Mouse (Mus musculus) stomach, postnatal 0 days (tissue): ENCODE measurements around the gene Tmem91. TPM values are rescaled to one million over a fixed set of nuclear protein-coding genes. Genes with fewer than 3 reads are reported as not detected.

ENCODE experiments used
- ATAC-seq: fragments of 200-750 bp; cut with Nextera tagmentation; 2 replicates; pipeline ENCODE4 v1.8.0; 2017; ENCODE audit not compliant: low FRiP score, low TSS enrichment
- DNase-seq: peaks from one replicate; pipeline ENCODE4 v3.0.0-alpha.2; 2016; ENCODE audit warnings: low spot score
- H3K27ac ChIP-seq: fragments of 300-500 bp; sonication (generic); replicated peaks from 2 replicates; pipeline ENCODE4 v1.5.1; 2014; ENCODE audit warnings: mild to moderate bottlenecking, control low read depth
- H3K27me3 ChIP-seq: fragments of 300-500 bp; sonication (generic); 2 replicates; pipeline ENCODE4 v1.6.1; 2014; ENCODE audit warnings: low read length; ENCODE audit not compliant: control insufficient read depth, insufficient read depth
- H3K36me3 ChIP-seq: fragments of 300-500 bp; sonication (generic); 2 replicates; pipeline ENCODE4 v1.6.1; 2014; ENCODE audit warnings: low read length, mixed read lengths; ENCODE audit not compliant: control insufficient read depth, insufficient read depth
- H3K4me1 ChIP-seq: fragments of 300-500 bp; sonication (generic); replicated peaks from 2 replicates; pipeline ENCODE4 v1.6.1; 2014; ENCODE audit warnings: antibody characterized with exemption; ENCODE audit not compliant: control insufficient read depth, insufficient read depth
- H3K4me2 ChIP-seq: fragments of 300-500 bp; sonication (generic); replicated peaks from 2 replicates; pipeline ENCODE4 v1.6.1; 2014; ENCODE audit warnings: low read depth, mild to moderate bottlenecking, control low read depth, moderate library complexity
- H3K4me3 ChIP-seq: fragments of 300-500 bp; sonication (generic); 2 replicates; pipeline ENCODE4 v1.5.1; 2014; ENCODE audit warnings: low read depth, low read length, control low read depth
- H3K9ac ChIP-seq: fragments of 300-500 bp; sonication (generic); 2 replicates; pipeline ENCODE4 v1.6.1; 2014; ENCODE audit warnings: mild to moderate bottlenecking, low read length, control low read depth, mixed read lengths
- H3K9me3 ChIP-seq: fragments of 300-500 bp; sonication (generic); 2 replicates; pipeline ENCODE4 v1.6.1; 2016; ENCODE audit warnings: low read length; ENCODE audit not compliant: control insufficient read depth
- CTCF ChIP-seq: IDR thresholded peaks from 2 replicates; pipeline ENCODE4 v1.5.1; 2016; ENCODE audit warnings: antibody characterized with exemption, low read depth, mild to moderate bottlenecking, moderate library complexity
- EP300 ChIP-seq: optimal IDR thresholded peaks from 2 replicates; pipeline ENCODE3; 2016; ENCODE audit warnings: antibody characterized with exemption
- WGBS: fragments of 180-500 bp; shearing (Covaris S2); extraction: QIAGEN DNeasy Blood & Tissue Kit; methylation state at CpG from one replicate; pipeline ENCODE4 v1.1.7; 2014; 5-methylcytosine and 5-hydroxymethylcytosine counted together
- polyA plus RNA-seq: library from polyadenylated mRNA; unstranded; fragments of >200 nt; fragmentation: Nextera tagmentation; extraction: Ambion mirVana; gene quantifications from 2 replicates; pipeline ENCODE4 v1.2.1, GENCODE M21; 2015

Gene Tmem91
- polyA plus RNA-seq, 1 experiment from 2014 or later, result 0.78 TPM

- H3K9me3 ChIP-seq, result no peaks in the 10 kb centered on the region
These were observed 29.9 kb upstream of the Tmem91 start for GRCm38 (mm10) chr7:25704716-25705364.

GRCm38 (mm10) chr7:25703793-25704494, 29.0 kb upstream of the Tmem91 start:
- ATAC-seq (no peak), DNase-seq (no peak)
- Histone ChIP-seq H3K4me2 (no peak overlapping the region), H3K9me3 (no peaks in the 10 kb centered on the region), H3K27me3 (no peaks in the 10 kb centered on the region), H3K36me3 (no peaks in the 10 kb centered on the region), H3K9ac (no peak overlapping the region), H3K4me3 (no peak overlapping the region), H3K4me1 (peaks cover 4% of the 10 kb centered on the region; the same call in 1 of the 2 replicates), H3K27ac (no peak overlapping the region)
- TF ChIP-seq CTCF (no peak), EP300 (no peak)
- WGBS, result 50% methylated on average over 10 of the region's 10 CpGs

More at GRCm38 (mm10) chr7:25704716-25705364, 29.9 kb upstream of the Tmem91 start:
- 32% methylated on average over 26 of the region's 37 CpGs for WGBS
- no peak overlapping the region for H3K27ac ChIP-seq
- no peaks in the 10 kb centered on the region for H3K27me3 ChIP-seq
- no peak overlapping the region for H3K9ac ChIP-seq
- DNase-seq (peak; percentile 69), ATAC-seq (0 out of 2 replicates have a peak, but pooled peaks have one; percentile 22)
- H3K36me3 ChIP-seq, result no peaks in the 10 kb centered on the region
- TF ChIP-seq CTCF, result no peak
- TF ChIP-seq EP300, result no peak
- H3K4me1 ChIP-seq, result peaks cover 5% of the 10 kb centered on the region; the same call in 1 of the 2 replicates
- H3K4me2 ChIP-seq, result no peak overlapping the region; the same call in 1 of the 2 replicates
- no peak overlapping the region for H3K4me3 ChIP-seq

GRCm38 (mm10) chr7:25702350-25702749, 27.4 kb upstream of the Tmem91 start:
- 100% methylated on average over 2 of the region's 2 CpGs for WGBS
- no peaks in the 10 kb centered on the region for H3K36me3 ChIP-seq
- H3K4me3 ChIP-seq, result no peak overlapping the region
- H3K9me3 ChIP-seq, result no peaks in the 10 kb centered on the region
- no peak overlapping the region for H3K27ac ChIP-seq
- ATAC-seq, result no peak
- TF ChIP-seq CTCF, result peak; percentile 43; the same call in 1 of the 2 replicates
- TF ChIP-seq EP300, result no peak
- no peak overlapping the region for H3K9ac ChIP-seq
- H3K27me3 ChIP-seq, result no peaks in the 10 kb centered on the region
- no peak overlapping the region for H3K4me2 ChIP-seq
- peaks cover 4% of the 10 kb centered on the region; the same call in 1 of the 2 replicates for H3K4me1 ChIP-seq
- DNase-seq, result no peak

GRCm38 (mm10) chr7:25700732-25701131, 25.8 kb upstream of the Tmem91 start:
- H3K27me3 ChIP-seq, result no peaks in the 10 kb centered on the region
- no peaks in the 10 kb centered on the region for H3K9me3 ChIP-seq
- ATAC-seq, result no peak
- H3K4me3 ChIP-seq, result no peak overlapping the region
- TF ChIP-seq EP300, result no peak
- TF ChIP-seq CTCF, result peak; percentile 36; the same call in 1 of the 2 replicates
- peaks cover 4% of the 10 kb centered on the region; the same call in 1 of the 2 replicates for H3K4me1 ChIP-seq
- no peak for DNase-seq
- WGBS, result 72% methylated on average over 12 of the region's 12 CpGs
- no peak overlapping the region for H3K9ac ChIP-seq
- no peaks in the 10 kb centered on the region for H3K36me3 ChIP-seq
- no peak overlapping the region for H3K4me2 ChIP-seq
- H3K27ac ChIP-seq, result no peak overlapping the region

GRCm38 (mm10) chr7:25699851-25700250, 24.9 kb upstream of the Tmem91 start:
- Histone ChIP-seq H3K27me3 (no peaks in the 10 kb centered on the region), H3K9ac (no peak overlapping the region), H3K9me3 (no peaks in the 10 kb centered on the region), H3K4me1 (no peaks in the 10 kb centered on the region), H3K36me3 (no peaks in the 10 kb centered on the region), H3K27ac (no peak overlapping the region), H3K4me3 (no peak overlapping the region), H3K4me2 (no peak overlapping the region)
- DNase-seq (no peak), ATAC-seq (no peak; the same call in 1 of the 2 replicates)
- TF ChIP-seq CTCF, result no peak
- no peak for TF ChIP-seq EP300
- WGBS, result 56% methylated on average over 13 of the region's 13 CpGs

- Histone ChIP-seq H3K9me3 (no peaks in the 10 kb centered on the region), H3K4me3 (no peak overlapping the region), H3K36me3 (no peaks in the 10 kb centered on the region), H3K4me1 (no peaks in the 10 kb centered on the region), H3K27me3 (no peaks in the 10 kb centered on the region), H3K27ac (no peak overlapping the region), H3K9ac (no peak overlapping the region), H3K4me2 (no peak overlapping the region)
- no peak for ATAC-seq
- TF ChIP-seq CTCF (no peak), EP300 (no peak)
- no peak for DNase-seq
- 74% methylated on average over 8 of the region's 8 CpGs for WGBS
These were observed 19.1 kb upstream of the Tmem91 start for GRCm38 (mm10) chr7:25694104-25694503.
